Mouse (Mus musculus): ENCODE results near the gene Hectd4. TPM values are rescaled to one million over a fixed set of nuclear protein-coding genes. Genes with fewer than 3 reads are reported as not detected.

Hectd4 gene
- polyA plus RNA-seq, 1 experiment from 2014 or later = 6.5 TPM

GRCm38 (mm10) chr5:121262415-121262814 lies 42.4 kb downstream of the Hectd4 start:
- ATAC-seq (ENCODE audit: insufficient number of reproducible peaks, low FRiP score, low TSS enrichment, low read depth) (no peak), DNase-seq (ENCODE audit: low spot score) (no peak)
- no peak overlapping the region for H3K4me3 ChIP-seq (ENCODE audit: low read depth, low read length)
- no peaks in the 10 kb centered on the region for H3K27me3 ChIP-seq (ENCODE audit: control insufficient read depth, insufficient read depth, low read length)
- no peak overlapping the region for H3K27ac ChIP-seq (replicated peaks; ENCODE audit: low read depth, low read length)
- H3K9me3 ChIP-seq (ENCODE audit: control insufficient read depth, low read length) = no peaks in the 10 kb centered on the region
- no peaks in the 10 kb centered on the region for H3K4me1 ChIP-seq (ENCODE audit: control insufficient read depth, insufficient read depth, low read length)
- WGBS = 95% methylated on average over 8 of the region's 8 CpGs
- H3K4me2 ChIP-seq (ENCODE audit: low read depth, severe bottlenecking) = no peak overlapping the region
- no peak overlapping the region for H3K9ac ChIP-seq (ENCODE audit: low read length)
- H3K36me3 ChIP-seq (ENCODE audit: control insufficient read depth, insufficient read depth, low read length) = peaks cover 3% of the 10 kb centered on the region; the same call in 1 of the 2 replicates

- Histone ChIP-seq H3K4me3 (ENCODE audit: low read depth, low read length) (no peak overlapping the region), H3K9me3 (ENCODE audit: control insufficient read depth, low read length) (no peaks in the 10 kb centered on the region), H3K27me3 (ENCODE audit: control insufficient read depth, insufficient read depth, low read length) (no peaks in the 10 kb centered on the region), H3K27ac (replicated peaks; ENCODE audit: low read depth, low read length) (no peak overlapping the region), H3K36me3 (ENCODE audit: control insufficient read depth, insufficient read depth, low read length) (peaks cover 8% of the 10 kb centered on the region), H3K4me2 (ENCODE audit: low read depth, severe bottlenecking) (no peak overlapping the region), H3K9ac (ENCODE audit: low read length) (no peak overlapping the region), H3K4me1 (ENCODE audit: control insufficient read depth, insufficient read depth, low read length) (no peaks in the 10 kb centered on the region)
- ATAC-seq (ENCODE audit: insufficient number of reproducible peaks, low FRiP score, low TSS enrichment, low read depth) (no peak), DNase-seq (ENCODE audit: low spot score) (no peak)
- 87% methylated on average over 2 of the region's 2 CpGs for WGBS
Observed at GRCm38 (mm10) chr5:121264593-121264992, 44.6 kb downstream of the Hectd4 start.

GRCm38 (mm10) chr5:121266741-121267382 lies 46.8 kb downstream of the Hectd4 start:
- ATAC-seq (ENCODE audit: insufficient number of reproducible peaks, low FRiP score, low TSS enrichment, low read depth) = no peak
- Histone ChIP-seq H3K9me3 (ENCODE audit: control insufficient read depth, low read length) (no peaks in the 10 kb centered on the region), H3K4me2 (ENCODE audit: low read depth, severe bottlenecking) (no peak overlapping the region), H3K27ac (replicated peaks; ENCODE audit: low read depth, low read length) (no peak overlapping the region), H3K27me3 (ENCODE audit: control insufficient read depth, insufficient read depth, low read length) (no peaks in the 10 kb centered on the region), H3K4me1 (ENCODE audit: control insufficient read depth, insufficient read depth, low read length) (no peaks in the 10 kb centered on the region), H3K36me3 (ENCODE audit: control insufficient read depth, insufficient read depth, low read length) (peaks cover 10% of the 10 kb centered on the region), H3K4me3 (ENCODE audit: low read depth, low read length) (no peak overlapping the region), H3K9ac (ENCODE audit: low read length) (no peak overlapping the region)
- DNase-seq (ENCODE audit: low spot score) = peak; percentile 32
- WGBS = 90% methylated on average over 7 of the region's 7 CpGs

- H3K4me3 ChIP-seq (ENCODE audit: low read depth, low read length) = no peak overlapping the region
- ATAC-seq (ENCODE audit: insufficient number of reproducible peaks, low FRiP score, low TSS enrichment, low read depth) = no peak
- no peak overlapping the region for H3K9ac ChIP-seq (ENCODE audit: low read length)
- H3K36me3 ChIP-seq (ENCODE audit: control insufficient read depth, insufficient read depth, low read length) = peaks cover 12% of the 10 kb centered on the region
- no peak overlapping the region for H3K27ac ChIP-seq (replicated peaks; ENCODE audit: low read depth, low read length)
- H3K9me3 ChIP-seq (ENCODE audit: control insufficient read depth, low read length) = no peaks in the 10 kb centered on the region
- H3K4me2 ChIP-seq (ENCODE audit: low read depth, severe bottlenecking) = no peak overlapping the region
- no peaks in the 10 kb centered on the region for H3K4me1 ChIP-seq (ENCODE audit: control insufficient read depth, insufficient read depth, low read length)
- H3K27me3 ChIP-seq (ENCODE audit: control insufficient read depth, insufficient read depth, low read length) = no peaks in the 10 kb centered on the region
- DNase-seq (ENCODE audit: low spot score) = no peak
- 88% methylated on average over 7 of the region's 7 CpGs for WGBS
Observed at GRCm38 (mm10) chr5:121271046-121271445, 51.0 kb downstream of the Hectd4 start.

GRCm38 (mm10) chr5:121276808-121277207 lies 56.8 kb downstream of the Hectd4 start:
- 83% methylated on average over 1 of the region's 1 CpGs for WGBS
- H3K4me2 ChIP-seq (ENCODE audit: low read depth, severe bottlenecking) = no peak overlapping the region
- peaks cover 9% of the 10 kb centered on the region for H3K36me3 ChIP-seq (ENCODE audit: control insufficient read depth, insufficient read depth, low read length)
- no peak for DNase-seq (ENCODE audit: low spot score)
- ATAC-seq (ENCODE audit: insufficient number of reproducible peaks, low FRiP score, low TSS enrichment, low read depth) = no peak
- H3K4me3 ChIP-seq (ENCODE audit: low read depth, low read length) = no peak overlapping the region
- H3K9ac ChIP-seq (ENCODE audit: low read length) = no peak overlapping the region
- no peaks in the 10 kb centered on the region for H3K27me3 ChIP-seq (ENCODE audit: control insufficient read depth, insufficient read depth, low read length)
- H3K4me1 ChIP-seq (ENCODE audit: control insufficient read depth, insufficient read depth, low read length) = no peaks in the 10 kb centered on the region
- no peaks in the 10 kb centered on the region for H3K9me3 ChIP-seq (ENCODE audit: control insufficient read depth, low read length)
- H3K27ac ChIP-seq (replicated peaks; ENCODE audit: low read depth, low read length) = no peak overlapping the region

GRCm38 (mm10) chr5:121280456-121280855 lies 60.4 kb downstream of the Hectd4 start:
- no peaks in the 10 kb centered on the region for H3K27me3 ChIP-seq (ENCODE audit: control insufficient read depth, insufficient read depth, low read length)
- no peak overlapping the region for H3K4me2 ChIP-seq (ENCODE audit: low read depth, severe bottlenecking)
- 90% methylated on average over 4 of the region's 4 CpGs for WGBS
- H3K4me1 ChIP-seq (ENCODE audit: control insufficient read depth, insufficient read depth, low read length) = no peaks in the 10 kb centered on the region
- ATAC-seq (ENCODE audit: insufficient number of reproducible peaks, low FRiP score, low TSS enrichment, low read depth) (no peak), DNase-seq (ENCODE audit: low spot score) (no peak)
- no peak overlapping the region for H3K9ac ChIP-seq (ENCODE audit: low read length)
- no peak overlapping the region for H3K4me3 ChIP-seq (ENCODE audit: low read depth, low read length)
- no peaks in the 10 kb centered on the region; the same call in 1 of the 2 replicates for H3K9me3 ChIP-seq (ENCODE audit: control insufficient read depth, low read length)
- H3K36me3 ChIP-seq (ENCODE audit: control insufficient read depth, insufficient read depth, low read length) = peaks cover 11% of the 10 kb centered on the region
- no peak overlapping the region for H3K27ac ChIP-seq (replicated peaks; ENCODE audit: low read depth, low read length)

- H3K27ac ChIP-seq (replicated peaks; ENCODE audit: low read depth, low read length) = no peak overlapping the region
- WGBS = 94% methylated on average over 9 of the region's 9 CpGs
- no peaks in the 10 kb centered on the region for H3K4me1 ChIP-seq (ENCODE audit: control insufficient read depth, insufficient read depth, low read length)
- H3K27me3 ChIP-seq (ENCODE audit: control insufficient read depth, insufficient read depth, low read length) = no peaks in the 10 kb centered on the region
- peaks cover 11% of the 10 kb centered on the region; the same call in 1 of the 2 replicates for H3K36me3 ChIP-seq (ENCODE audit: control insufficient read depth, insufficient read depth, low read length)
- DNase-seq (ENCODE audit: low spot score) (no peak), ATAC-seq (ENCODE audit: insufficient number of reproducible peaks, low FRiP score, low TSS enrichment, low read depth) (no peak)
- no peak overlapping the region for H3K9ac ChIP-seq (ENCODE audit: low read length)
- no peak overlapping the region for H3K4me3 ChIP-seq (ENCODE audit: low read depth, low read length)
- H3K4me2 ChIP-seq (ENCODE audit: low read depth, severe bottlenecking) = no peak overlapping the region
- H3K9me3 ChIP-seq (ENCODE audit: control insufficient read depth, low read length) = no peaks in the 10 kb centered on the region; the same call in 1 of the 2 replicates
Observed at GRCm38 (mm10) chr5:121283051-121283450, 63.0 kb downstream of the Hectd4 start.

GRCm38 (mm10) chr5:121284816-121285215 lies 64.8 kb downstream of the Hectd4 start:
- Histone ChIP-seq H3K4me2 (ENCODE audit: low read depth, severe bottlenecking) (no peak overlapping the region), H3K36me3 (ENCODE audit: control insufficient read depth, insufficient read depth, low read length) (peaks cover 9% of the 10 kb centered on the region; the same call in 1 of the 2 replicates), H3K9me3 (ENCODE audit: control insufficient read depth, low read length) (no peaks in the 10 kb centered on the region; the same call in 1 of the 2 replicates), H3K27ac (replicated peaks; ENCODE audit: low read depth, low read length) (no peak overlapping the region), H3K4me3 (ENCODE audit: low read depth, low read length) (no peak overlapping the region), H3K9ac (ENCODE audit: low read length) (no peak overlapping the region), H3K27me3 (ENCODE audit: control insufficient read depth, insufficient read depth, low read length) (no peaks in the 10 kb centered on the region), H3K4me1 (ENCODE audit: control insufficient read depth, insufficient read depth, low read length) (no peaks in the 10 kb centered on the region)
- WGBS = 86% methylated on average over 5 of the region's 5 CpGs
- no peak for DNase-seq (ENCODE audit: low spot score)
- no peak for ATAC-seq (ENCODE audit: insufficient number of reproducible peaks, low FRiP score, low TSS enrichment, low read depth)

GRCm38 (mm10) chr5:121287213-121287612 lies 67.2 kb downstream of the Hectd4 start:
- peaks cover 5% of the 10 kb centered on the region; the same call in 1 of the 2 replicates for H3K36me3 ChIP-seq (ENCODE audit: control insufficient read depth, insufficient read depth, low read length)
- H3K27ac ChIP-seq (replicated peaks; ENCODE audit: low read depth, low read length) = no peak overlapping the region
- H3K4me1 ChIP-seq (ENCODE audit: control insufficient read depth, insufficient read depth, low read length) = no peaks in the 10 kb centered on the region
- H3K9ac ChIP-seq (ENCODE audit: low read length) = no peak overlapping the region
- H3K4me2 ChIP-seq (ENCODE audit: low read depth, severe bottlenecking) = no peak overlapping the region
- no peaks in the 10 kb centered on the region for H3K27me3 ChIP-seq (ENCODE audit: control insufficient read depth, insufficient read depth, low read length)
- H3K4me3 ChIP-seq (ENCODE audit: low read depth, low read length) = no peak overlapping the region
- ATAC-seq (ENCODE audit: insufficient number of reproducible peaks, low FRiP score, low TSS enrichment, low read depth) (no peak), DNase-seq (ENCODE audit: low spot score) (no peak)
- 91% methylated on average over 2 of the region's 2 CpGs for WGBS
- no peaks in the 10 kb centered on the region; the same call in 1 of the 2 replicates for H3K9me3 ChIP-seq (ENCODE audit: control insufficient read depth, low read length)
